Mouse (Mus musculus) 416B (cell line): ENCODE data around the gene Podnl1.

Experiments
- DNase-seq: peaks from one replicate; pipeline ENCODE4 v3.0.0; 2011; ENCODE audit warnings: low read depth

Gene Podnl1

GRCm38 (mm10) chr8:84127202-84127901 is 1.6 kb downstream of the Podnl1 start:
- DNase-seq: peak; percentile 75

GRCm38 (mm10) chr8:84128277-84128676 is 2.5 kb downstream of the Podnl1 start:
- DNase-seq: peak; percentile 30

GRCm38 (mm10) chr8:84130806-84131205 is 5.0 kb downstream of the Podnl1 start:
- DNase-seq: no peak

- DNase-seq: no peak
Measured at GRCm38 (mm10) chr8:84132225-84132624, 6.4 kb downstream of the Podnl1 start.

GRCm38 (mm10) chr8:84137848-84138247 is 12.1 kb downstream of the Podnl1 start:
- no peak for DNase-seq

GRCm38 (mm10) chr8:84140838-84141237 is 15.0 kb downstream of the Podnl1 start:
- no peak for DNase-seq

GRCm38 (mm10) chr8:84144636-84145245 is 19.0 kb downstream of the Podnl1 start:
- DNase-seq: peak; percentile 95

- DNase-seq: no peak
Measured at GRCm38 (mm10) chr8:84147324-84147766, 21.6 kb downstream of the Podnl1 start.

- DNase-seq: peak; percentile 97
Measured at GRCm38 (mm10) chr8:84147769-84148530, 22.2 kb downstream of the Podnl1 start, which contains the start of the genes Cc2d1a and 4930432K21Rik. Cc2d1a (minus strand) TSS chr8:84147936. 4930432K21Rik (plus strand) TSS chr8:84148025.

- no peak for DNase-seq
Measured at GRCm38 (mm10) chr8:84148531-84148850, 22.7 kb downstream of the Podnl1 start.

- no peak for DNase-seq
Measured at GRCm38 (mm10) chr8:84149181-84149580, 23.4 kb downstream of the Podnl1 start.

GRCm38 (mm10) chr8:84157620-84158019 is 31.8 kb downstream of the Podnl1 start:
- peak; percentile 30 for DNase-seq

GRCm38 (mm10) chr8:84167696-84168095 is 41.9 kb downstream of the Podnl1 start:
- DNase-seq: no peak

- DNase-seq: no peak
Measured at GRCm38 (mm10) chr8:84170096-84170495, 44.3 kb downstream of the Podnl1 start.

- DNase-seq: peak; percentile 37
Measured at GRCm38 (mm10) chr8:84173861-84174260, 48.1 kb downstream of the Podnl1 start.

GRCm38 (mm10) chr8:84176560-84176959 is 50.8 kb downstream of the Podnl1 start:
- DNase-seq: no peak

- DNase-seq: no peak
Measured at GRCm38 (mm10) chr8:84177405-84177804, 51.6 kb downstream of the Podnl1 start.

- DNase-seq: no peak
Measured at GRCm38 (mm10) chr8:84178592-84178991, 52.8 kb downstream of the Podnl1 start.

GRCm38 (mm10) chr8:84179946-84180345 is 54.2 kb downstream of the Podnl1 start:
- DNase-seq: no peak

GRCm38 (mm10) chr8:84180530-84181190 is 54.9 kb downstream of the Podnl1 start:
- no peak for DNase-seq
